Mouse (Mus musculus): ENCODE measurements at regions not wholly inside any gene's neighbourhood (a gene's known extent, or its start where the extent isn't known, plus 50 kb on each side); places are given as distances from the start of the nearest gene placed in this dataset.

GRCm38 (mm10) chr11:114205192-114205591, 138.3 kb upstream of the Sdk2 start:
- H3K27me3 ChIP-seq = no peaks in the 10 kb centered on the region
- no peak overlapping the region for H3K9ac ChIP-seq
- no peak overlapping the region for H3K4me3 ChIP-seq
- H3K4me1 ChIP-seq (replicated peaks) = no peaks in the 10 kb centered on the region
- H3K4me2 ChIP-seq = no peak overlapping the region
- H3K9me3 ChIP-seq (replicated peaks) = no peaks in the 10 kb centered on the region
- H3K36me3 ChIP-seq = no peaks in the 10 kb centered on the region
- 44% methylated on average over 2 of the region's 2 CpGs for WGBS
- ATAC-seq (replicated peaks; ENCODE audit: insufficient number of reproducible peaks, insufficient read depth, low FRiP score, low read depth) = no peak
- H3K27ac ChIP-seq = no peak overlapping the region

GRCm38 (mm10) chr11:114203416-114203815, 136.6 kb upstream of the Sdk2 start:
- H3K36me3 ChIP-seq = no peaks in the 10 kb centered on the region
- H3K9me3 ChIP-seq (replicated peaks) = no peaks in the 10 kb centered on the region
- H3K27me3 ChIP-seq = no peaks in the 10 kb centered on the region
- H3K4me1 ChIP-seq (replicated peaks) = peaks cover 14% of the 10 kb centered on the region
- no peak for ATAC-seq (replicated peaks; ENCODE audit: insufficient number of reproducible peaks, insufficient read depth, low FRiP score, low read depth)
- H3K4me3 ChIP-seq = no peak overlapping the region
- H3K4me2 ChIP-seq = no peak overlapping the region
- no peak overlapping the region for H3K9ac ChIP-seq
- WGBS = 63% methylated on average over 9 of the region's 9 CpGs
- H3K27ac ChIP-seq = no peak overlapping the region

- 84% methylated on average over 16 of the region's 16 CpGs for WGBS
- Histone ChIP-seq H3K4me2 (no peak overlapping the region), H3K36me3 (no peaks in the 10 kb centered on the region), H3K9ac (no peak overlapping the region), H3K27me3 (no peaks in the 10 kb centered on the region), H3K4me1 (replicated peaks) (peaks cover 23% of the 10 kb centered on the region), H3K4me3 (no peak overlapping the region), H3K27ac (no peak overlapping the region), H3K9me3 (replicated peaks) (no peaks in the 10 kb centered on the region)
- no peak for ATAC-seq (replicated peaks; ENCODE audit: insufficient number of reproducible peaks, insufficient read depth, low FRiP score, low read depth)
Observed at GRCm38 (mm10) chr11:114202486-114202885, 135.6 kb upstream of the Sdk2 start.

- WGBS = 38% methylated on average over 10 of the region's 10 CpGs
- no peak for ATAC-seq (replicated peaks; ENCODE audit: insufficient number of reproducible peaks, insufficient read depth, low FRiP score, low read depth)
- peak overlapping the region; percentile 28 for H3K4me3 ChIP-seq
Observed at GRCm38 (mm10) chr11:114199081-114199586, 132.3 kb upstream of the Sdk2 start.

GRCm38 (mm10) chr11:114198317-114199032, 131.6 kb upstream of the Sdk2 start:
- WGBS = 11% methylated on average over 15 of the region's 15 CpGs
- peak overlapping the region; percentile 94 for H3K27ac ChIP-seq
- H3K36me3 ChIP-seq = no peaks in the 10 kb centered on the region
- peak; percentile 97 for ATAC-seq (replicated peaks; ENCODE audit: insufficient number of reproducible peaks, insufficient read depth, low FRiP score, low read depth)
- peaks cover 30% of the 10 kb centered on the region for H3K4me1 ChIP-seq (replicated peaks)
- H3K9ac ChIP-seq = peak overlapping the region; percentile 10; the same call in 1 of the 2 replicates
- no peaks in the 10 kb centered on the region for H3K9me3 ChIP-seq (replicated peaks)
- H3K4me3 ChIP-seq = peak overlapping the region; percentile 28
- no peaks in the 10 kb centered on the region for H3K27me3 ChIP-seq
- peak overlapping the region; percentile 53 for H3K4me2 ChIP-seq

More at GRCm38 (mm10) chr11:114199081-114199586, 132.3 kb upstream of the Sdk2 start:
- Histone ChIP-seq H3K27me3 (no peaks in the 10 kb centered on the region), H3K27ac (peak overlapping the region; percentile 94), H3K9me3 (replicated peaks) (no peaks in the 10 kb centered on the region), H3K36me3 (no peaks in the 10 kb centered on the region), H3K9ac (0 out of 2 replicates have a peak overlapping the region, but pooled peaks have one; percentile 10), H3K4me2 (peak overlapping the region; percentile 53), H3K4me1 (replicated peaks) (peaks cover 28% of the 10 kb centered on the region)

GRCm38 (mm10) chr11:114195291-114195690, 128.4 kb upstream of the Sdk2 start:
- no peak overlapping the region for H3K9ac ChIP-seq
- H3K9me3 ChIP-seq (replicated peaks) = no peaks in the 10 kb centered on the region
- H3K27ac ChIP-seq = no peak overlapping the region
- WGBS = 88% methylated on average over 2 of the region's 2 CpGs
- no peaks in the 10 kb centered on the region for H3K36me3 ChIP-seq
- H3K4me2 ChIP-seq = no peak overlapping the region
- H3K4me1 ChIP-seq (replicated peaks) = peaks cover 30% of the 10 kb centered on the region
- no peak overlapping the region for H3K4me3 ChIP-seq
- ATAC-seq (replicated peaks; ENCODE audit: insufficient number of reproducible peaks, insufficient read depth, low FRiP score, low read depth) = no peak
- no peaks in the 10 kb centered on the region for H3K27me3 ChIP-seq

- Histone ChIP-seq H3K36me3 (no peaks in the 10 kb centered on the region), H3K4me2 (no peak overlapping the region), H3K9ac (no peak overlapping the region), H3K4me1 (replicated peaks) (peaks cover 24% of the 10 kb centered on the region), H3K27me3 (no peaks in the 10 kb centered on the region), H3K4me3 (no peak overlapping the region), H3K9me3 (replicated peaks) (no peaks in the 10 kb centered on the region), H3K27ac (no peak overlapping the region)
- 64% methylated on average over 16 of the region's 16 CpGs for WGBS
- ATAC-seq (replicated peaks; ENCODE audit: insufficient number of reproducible peaks, insufficient read depth, low FRiP score, low read depth) = no peak
Observed at GRCm38 (mm10) chr11:114194055-114194706, 127.3 kb upstream of the Sdk2 start.

GRCm38 (mm10) chr11:114193018-114193417, 126.2 kb upstream of the Sdk2 start:
- no peak overlapping the region for H3K27ac ChIP-seq
- H3K9ac ChIP-seq = no peak overlapping the region
- peaks cover 12% of the 10 kb centered on the region for H3K4me1 ChIP-seq (replicated peaks)
- no peak overlapping the region for H3K4me2 ChIP-seq
- no peaks in the 10 kb centered on the region for H3K9me3 ChIP-seq (replicated peaks)
- no peak for ATAC-seq (replicated peaks; ENCODE audit: insufficient number of reproducible peaks, insufficient read depth, low FRiP score, low read depth)
- H3K4me3 ChIP-seq = no peak overlapping the region
- 85% methylated on average over 7 of the region's 7 CpGs for WGBS
- no peaks in the 10 kb centered on the region for H3K27me3 ChIP-seq
- no peaks in the 10 kb centered on the region for H3K36me3 ChIP-seq

- H3K4me1 ChIP-seq (replicated peaks) = peaks cover 11% of the 10 kb centered on the region
- 58% methylated on average over 5 of the region's 5 CpGs for WGBS
- no peak for ATAC-seq (replicated peaks; ENCODE audit: insufficient number of reproducible peaks, insufficient read depth, low FRiP score, low read depth)
Observed at GRCm38 (mm10) chr11:114191661-114192060, 124.8 kb upstream of the Sdk2 start.

GRCm38 (mm10) chr11:114184970-114185882, 118.4 kb upstream of the Sdk2 start:
- Histone ChIP-seq H3K4me1 (replicated peaks) (peaks cover 20% of the 10 kb centered on the region), H3K4me3 (no peak overlapping the region), H3K27me3 (no peaks in the 10 kb centered on the region; the same call in 1 of the 2 replicates), H3K9ac (no peak overlapping the region), H3K9me3 (replicated peaks) (no peaks in the 10 kb centered on the region), H3K27ac (peak overlapping the region; percentile 45), H3K36me3 (no peaks in the 10 kb centered on the region), H3K4me2 (peak overlapping the region; percentile 46)
- 31% methylated on average over 18 of the region's 18 CpGs for WGBS
- ATAC-seq (replicated peaks; ENCODE audit: insufficient number of reproducible peaks, insufficient read depth, low FRiP score, low read depth) = peak; percentile 68

More at GRCm38 (mm10) chr11:114191661-114192060, 124.8 kb upstream of the Sdk2 start:
- H3K9me3 ChIP-seq (replicated peaks) = no peaks in the 10 kb centered on the region
- no peak overlapping the region for H3K4me2 ChIP-seq
- H3K27me3 ChIP-seq = no peaks in the 10 kb centered on the region
- H3K4me3 ChIP-seq = no peak overlapping the region
- H3K27ac ChIP-seq = no peak overlapping the region
- no peaks in the 10 kb centered on the region for H3K36me3 ChIP-seq
- H3K9ac ChIP-seq = no peak overlapping the region

- H3K4me1 ChIP-seq (replicated peaks) = peaks cover 21% of the 10 kb centered on the region
- H3K27me3 ChIP-seq = no peaks in the 10 kb centered on the region; the same call in 1 of the 2 replicates
- H3K4me2 ChIP-seq = no peak overlapping the region
- ATAC-seq (replicated peaks; ENCODE audit: insufficient number of reproducible peaks, insufficient read depth, low FRiP score, low read depth) = no peak
- no peak overlapping the region for H3K27ac ChIP-seq
- no peak overlapping the region for H3K9ac ChIP-seq
- no peaks in the 10 kb centered on the region for H3K9me3 ChIP-seq (replicated peaks)
- 83% methylated on average over 5 of the region's 5 CpGs for whole genome bisulfite sequencing
- no peaks in the 10 kb centered on the region for H3K36me3 ChIP-seq
- no peak overlapping the region for H3K4me3 ChIP-seq
Observed at GRCm38 (mm10) chr11:114184431-114184830, 117.6 kb upstream of the Sdk2 start.
